Mouse (Mus musculus): ENCODE data around the gene Bicd1. TPM values are rescaled to one million over a fixed set of nuclear protein-coding genes. Genes with fewer than 3 reads are reported as not detected.
A peak's percentile ranks its signal among the peaks of the same experiment; 100 is the strongest.

The Bicd1 gene
- polyA plus RNA-seq, 1 experiment, result not detected

GRCm38 (mm10) chr6:149494662-149495061 is 86.0 kb downstream of the Bicd1 start:
- no peaks in the 10 kb centered on the region for H3K27me3 ChIP-seq (ENCODE audit: control insufficient read depth)
- H3K4me1 ChIP-seq (ENCODE audit: control insufficient read depth), result no peaks in the 10 kb centered on the region
- no peak overlapping the region for H3K4me3 ChIP-seq (replicated peaks)
- H3K9me3 ChIP-seq (ENCODE audit: control insufficient read depth, low read length), result no peaks in the 10 kb centered on the region
- no peak for TF ChIP-seq GATA1 (IDR thresholded peaks at IDR 0.05; ENCODE audit: low read length)
- no peak for TF ChIP-seq TAL1 (IDR thresholded peaks at IDR 0.05; ENCODE audit: low read length)
- H3K36me3 ChIP-seq (ENCODE audit: control insufficient read depth), result no peaks in the 10 kb centered on the region

DNA sequence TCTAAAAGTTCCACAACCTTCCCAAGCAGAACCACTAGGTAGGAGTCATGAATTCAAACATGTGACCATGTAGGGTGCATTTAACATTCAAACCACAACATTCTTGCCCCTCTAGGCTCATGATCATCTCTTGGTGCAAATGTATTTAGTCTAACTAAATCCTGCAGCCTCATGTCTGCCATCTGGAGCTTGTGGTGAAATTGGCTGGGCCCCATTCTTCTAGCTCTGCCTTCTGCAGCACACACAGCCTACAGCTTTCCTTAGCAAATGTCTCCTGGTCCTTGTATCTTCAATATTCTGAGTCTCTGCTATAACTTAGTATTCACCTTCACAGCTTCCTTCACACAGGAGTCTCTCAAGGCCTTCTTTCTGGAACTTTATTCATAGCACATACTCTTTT is 87.2 kb downstream of the Bicd1 start:
- Histone ChIP-seq H3K36me3 (ENCODE audit: control insufficient read depth) (no peaks in the 10 kb centered on the region), H3K4me3 (replicated peaks) (no peak overlapping the region), H3K4me1 (ENCODE audit: control insufficient read depth) (no peaks in the 10 kb centered on the region), H3K9me3 (ENCODE audit: control insufficient read depth, low read length) (no peaks in the 10 kb centered on the region), H3K27me3 (ENCODE audit: control insufficient read depth) (no peaks in the 10 kb centered on the region)
- no peak for TF ChIP-seq GATA1 (IDR thresholded peaks at IDR 0.05; ENCODE audit: low read length)
- TF ChIP-seq TAL1 (IDR thresholded peaks at IDR 0.05; ENCODE audit: low read length), result no peak

GRCm38 (mm10) chr6:149565720-149566498 is 157.2 kb downstream of the Bicd1 start:
- no peaks in the 10 kb centered on the region for H3K36me3 ChIP-seq (ENCODE audit: control insufficient read depth)
- no peaks in the 10 kb centered on the region for H3K27me3 ChIP-seq (ENCODE audit: control insufficient read depth)
- peaks cover 7% of the 10 kb centered on the region for H3K4me1 ChIP-seq (ENCODE audit: control insufficient read depth)
- H3K9me3 ChIP-seq (ENCODE audit: control insufficient read depth, low read length), result no peaks in the 10 kb centered on the region
- peak overlapping the region; percentile 47 for H3K4me3 ChIP-seq (replicated peaks)
- TF ChIP-seq GATA1 (IDR thresholded peaks at IDR 0.05; ENCODE audit: low read length) (no peak), TAL1 (IDR thresholded peaks at IDR 0.05; ENCODE audit: low read length) (no peak)

GRCm38 (mm10) chr6:149567219-149567618 is 158.5 kb downstream of the Bicd1 start:
- Histone ChIP-seq H3K4me1 (ENCODE audit: control insufficient read depth) (peaks cover 7% of the 10 kb centered on the region), H3K36me3 (ENCODE audit: control insufficient read depth) (no peaks in the 10 kb centered on the region)
- TF ChIP-seq TAL1 (IDR thresholded peaks at IDR 0.05; ENCODE audit: low read length), result no peak
- TF ChIP-seq GATA1 (IDR thresholded peaks at IDR 0.05; ENCODE audit: low read length), result no peak

DNA sequence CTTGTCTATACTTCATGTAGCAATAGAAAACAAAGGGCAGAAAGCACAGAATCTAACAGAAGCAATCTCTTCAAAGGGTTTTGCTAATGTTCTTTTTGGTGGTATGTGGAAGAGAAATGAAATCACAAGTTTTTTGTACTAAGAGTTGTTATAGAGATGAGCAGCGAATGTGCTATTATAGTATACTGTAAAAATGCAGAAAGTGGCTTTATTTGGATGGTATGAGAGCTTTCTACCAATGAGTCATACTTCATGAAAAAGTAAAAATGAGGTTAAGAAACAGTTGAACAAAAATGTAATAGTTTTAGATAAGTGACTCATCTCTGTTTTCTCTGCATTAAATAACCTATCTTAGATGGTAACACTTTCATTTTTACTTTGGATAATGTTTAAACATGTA is 165.6 kb downstream of the Bicd1 start:
- H3K4me1 ChIP-seq (ENCODE audit: control insufficient read depth), result no peaks in the 10 kb centered on the region
- H3K9me3 ChIP-seq (ENCODE audit: control insufficient read depth, low read length), result no peaks in the 10 kb centered on the region
- TF ChIP-seq GATA1 (IDR thresholded peaks at IDR 0.05; ENCODE audit: low read length), result no peak
- no peak for TF ChIP-seq TAL1 (IDR thresholded peaks at IDR 0.05; ENCODE audit: low read length)
- H3K4me3 ChIP-seq (replicated peaks), result no peak overlapping the region
- no peaks in the 10 kb centered on the region for H3K36me3 ChIP-seq (ENCODE audit: control insufficient read depth)
- H3K27me3 ChIP-seq (ENCODE audit: control insufficient read depth), result no peaks in the 10 kb centered on the region

More at GRCm38 (mm10) chr6:149567219-149567618, 158.5 kb downstream of the Bicd1 start:
- Histone ChIP-seq H3K4me3 (replicated peaks) (no peak overlapping the region), H3K9me3 (ENCODE audit: control insufficient read depth, low read length) (no peaks in the 10 kb centered on the region), H3K27me3 (ENCODE audit: control insufficient read depth) (no peaks in the 10 kb centered on the region)

GRCm38 (mm10) chr6:149580053-149580452 is 171.4 kb downstream of the Bicd1 start:
- no peak overlapping the region for H3K4me3 ChIP-seq (replicated peaks)
- H3K9me3 ChIP-seq (ENCODE audit: control insufficient read depth, low read length), result peaks cover 5% of the 10 kb centered on the region; the same call in 1 of the 2 replicates
- TF ChIP-seq GATA1 (IDR thresholded peaks at IDR 0.05; ENCODE audit: low read length) (no peak), TAL1 (IDR thresholded peaks at IDR 0.05; ENCODE audit: low read length) (no peak)
- no peaks in the 10 kb centered on the region for H3K27me3 ChIP-seq (ENCODE audit: control insufficient read depth)
- no peaks in the 10 kb centered on the region for H3K4me1 ChIP-seq (ENCODE audit: control insufficient read depth)
- no peaks in the 10 kb centered on the region for H3K36me3 ChIP-seq (ENCODE audit: control insufficient read depth)

- TF ChIP-seq TAL1 (IDR thresholded peaks at IDR 0.05; ENCODE audit: low read length), result no peak
- TF ChIP-seq GATA1 (IDR thresholded peaks at IDR 0.05; ENCODE audit: low read length), result no peak
- no peaks in the 10 kb centered on the region for H3K36me3 ChIP-seq (ENCODE audit: control insufficient read depth)
- H3K4me3 ChIP-seq (replicated peaks), result no peak overlapping the region
- H3K27me3 ChIP-seq (ENCODE audit: control insufficient read depth), result no peaks in the 10 kb centered on the region
- peaks cover 12% of the 10 kb centered on the region for H3K9me3 ChIP-seq (ENCODE audit: control insufficient read depth, low read length)
- H3K4me1 ChIP-seq (ENCODE audit: control insufficient read depth), result no peaks in the 10 kb centered on the region
Observed at GRCm38 (mm10) chr6:149585708-149586504, 177.2 kb downstream of the Bicd1 start.

Other genes with a start within 250 kb of the Bicd1 start
- 0.16 and 0.22 TPM in 2 replicates for gene Amn1, start 220.2 kb upstream of the Bicd1 start, polyA plus RNA-seq (2012)
- 0.14 and 0.28 TPM in 2 replicates for gene Resf1, start 99.5 kb upstream of the Bicd1 start, polyA plus RNA-seq (2012)